Mouse (Mus musculus): ENCODE data around the gene Arhgap42. TPM values are rescaled to one million over a fixed set of nuclear protein-coding genes. Genes with fewer than 3 reads are reported as not detected.
A peak's percentile ranks its signal among the peaks of the same experiment; 100 is the strongest.

The Arhgap42 gene
- polyA plus RNA-seq, 1 experiment from 2014 or later, result 10.2 TPM

DNA sequence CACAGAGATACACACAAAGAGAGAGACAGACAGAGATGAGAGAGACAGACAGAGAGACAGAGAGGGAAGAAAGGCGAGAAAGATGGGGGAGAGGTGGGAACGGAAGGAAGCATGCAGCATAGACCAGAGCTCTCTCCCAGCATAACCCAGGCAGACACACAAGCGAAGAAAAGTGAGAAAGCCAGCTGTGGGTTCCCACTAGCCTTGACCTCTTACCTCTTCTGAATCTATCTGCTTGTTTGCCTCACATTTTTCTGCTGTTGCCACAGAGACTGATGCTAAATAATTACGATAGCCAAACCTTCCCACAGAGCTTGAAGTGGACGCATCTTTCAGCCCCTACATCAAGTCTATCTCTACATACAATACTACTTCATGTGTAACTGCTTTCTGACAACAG, 24.1 kb downstream of the Arhgap42 start:
- Histone ChIP-seq H3K36me3 (ENCODE audit: control insufficient read depth, insufficient read depth) (no peaks in the 10 kb centered on the region), H3K4me1 (ENCODE audit: control insufficient read depth, insufficient read depth, low read length) (peaks cover 4% of the 10 kb centered on the region), H3K9ac (ENCODE audit: low read length) (no peak overlapping the region), H3K27ac (ENCODE audit: low read length) (no peak overlapping the region), H3K4me3 (ENCODE audit: low read length) (no peak overlapping the region), H3K9me3 (replicated peaks; ENCODE audit: control insufficient read depth, low read length) (no peaks in the 10 kb centered on the region), H3K4me2 (ENCODE audit: low read depth, low read length) (no peak overlapping the region), H3K27me3 (ENCODE audit: control insufficient read depth, insufficient read depth, low read length) (peaks cover 4% of the 10 kb centered on the region)
- no peak for ATAC-seq (replicated peaks; ENCODE audit: extremely low read depth, insufficient read depth, low FRiP score)
- WGBS, result 83% methylated on average over 5 of the region's 5 CpGs

DNA sequence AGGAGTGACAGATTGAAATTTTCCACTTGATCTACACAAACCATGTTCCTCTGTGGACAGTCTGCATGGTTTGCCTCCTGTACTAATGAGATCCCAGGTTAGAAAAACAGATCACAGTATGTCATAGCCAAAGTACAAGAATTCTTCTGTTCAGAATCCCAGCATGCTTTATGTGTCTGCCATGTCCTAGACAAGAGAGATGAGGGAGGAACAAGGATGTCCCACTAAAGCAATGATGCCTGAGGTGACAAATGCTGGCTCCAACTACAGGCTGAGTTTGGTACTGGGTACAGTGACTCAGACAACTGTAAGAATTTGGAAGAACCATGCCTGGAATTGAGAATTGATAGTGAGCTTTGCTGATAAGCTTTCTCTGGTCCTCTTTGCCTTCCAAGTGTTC, 24.6 kb downstream of the Arhgap42 start:
- Histone ChIP-seq H3K4me1 (ENCODE audit: control insufficient read depth, insufficient read depth, low read length) (peaks cover 4% of the 10 kb centered on the region), H3K27me3 (ENCODE audit: control insufficient read depth, insufficient read depth, low read length) (0 out of 2 replicates have a peak, but pooled peaks cover 3% of the 10 kb centered on the region)

DNA sequence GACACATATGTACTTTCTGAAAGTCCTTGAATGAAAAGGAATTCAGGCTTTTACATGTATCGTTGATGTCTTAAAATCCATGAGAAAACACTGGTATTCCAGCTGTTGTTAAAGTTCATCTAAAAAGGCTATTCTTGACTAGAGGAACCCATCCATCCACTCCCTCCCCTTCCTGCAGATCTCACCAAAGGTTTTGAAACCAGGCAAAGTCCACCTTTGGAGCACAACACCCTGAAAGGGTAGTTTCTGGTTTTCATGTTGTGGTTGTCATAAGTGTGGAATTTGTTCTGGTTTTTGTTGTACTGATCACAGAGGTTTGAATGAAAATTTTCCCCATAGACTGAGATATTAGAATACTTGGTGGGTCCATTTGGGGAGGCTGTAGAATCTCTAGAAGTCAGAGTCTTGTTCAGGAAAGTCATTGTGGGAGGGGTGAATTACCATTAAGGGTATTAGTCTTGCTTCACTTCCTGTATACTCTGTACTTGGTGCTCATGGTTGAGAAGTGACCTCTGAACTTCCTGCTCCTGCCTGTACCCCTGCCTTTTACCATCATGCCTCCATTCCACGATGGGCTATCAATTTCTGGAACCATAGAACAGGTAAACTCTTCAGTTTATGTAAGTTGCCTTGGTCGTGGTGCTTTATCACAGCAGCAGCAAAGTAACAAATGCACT, 27.4 kb downstream of the Arhgap42 start:
- WGBS, result 82% methylated on average over 3 of the region's 3 CpGs
- no peaks in the 10 kb centered on the region for H3K4me1 ChIP-seq (ENCODE audit: control insufficient read depth, insufficient read depth, low read length)
- H3K9me3 ChIP-seq (replicated peaks; ENCODE audit: control insufficient read depth, low read length), result no peaks in the 10 kb centered on the region
- no peak for ATAC-seq (replicated peaks; ENCODE audit: extremely low read depth, insufficient read depth, low FRiP score)
- H3K36me3 ChIP-seq (ENCODE audit: control insufficient read depth, insufficient read depth), result no peaks in the 10 kb centered on the region
- H3K27me3 ChIP-seq (ENCODE audit: control insufficient read depth, insufficient read depth, low read length), result 0 out of 2 replicates have a peak, but pooled peaks cover 3% of the 10 kb centered on the region
- no peak overlapping the region for H3K9ac ChIP-seq (ENCODE audit: low read length)
- no peak overlapping the region for H3K27ac ChIP-seq (ENCODE audit: low read length)
- H3K4me3 ChIP-seq (ENCODE audit: low read length), result no peak overlapping the region
- no peak overlapping the region for H3K4me2 ChIP-seq (ENCODE audit: low read depth, low read length)

More for the DNA sequence above, 24.6 kb downstream of the Arhgap42 start:
- Histone ChIP-seq H3K27ac (ENCODE audit: low read length) (no peak overlapping the region), H3K4me3 (ENCODE audit: low read length) (no peak overlapping the region), H3K9me3 (replicated peaks; ENCODE audit: control insufficient read depth, low read length) (no peaks in the 10 kb centered on the region), H3K4me2 (ENCODE audit: low read depth, low read length) (no peak overlapping the region), H3K9ac (ENCODE audit: low read length) (no peak overlapping the region), H3K36me3 (ENCODE audit: control insufficient read depth, insufficient read depth) (no peaks in the 10 kb centered on the region)
- ATAC-seq (replicated peaks; ENCODE audit: extremely low read depth, insufficient read depth, low FRiP score), result no peak

GRCm38 (mm10) chr9:9210464-9210863, 28.4 kb downstream of the Arhgap42 start:
- H3K27me3 ChIP-seq (ENCODE audit: control insufficient read depth, insufficient read depth, low read length), result 0 out of 2 replicates have a peak, but pooled peaks cover 3% of the 10 kb centered on the region
- no peak overlapping the region for H3K27ac ChIP-seq (ENCODE audit: low read length)
- H3K36me3 ChIP-seq (ENCODE audit: control insufficient read depth, insufficient read depth), result no peaks in the 10 kb centered on the region
- H3K4me2 ChIP-seq (ENCODE audit: low read depth, low read length), result no peak overlapping the region
- H3K4me3 ChIP-seq (ENCODE audit: low read length), result no peak overlapping the region
- no peak for ATAC-seq (replicated peaks; ENCODE audit: extremely low read depth, insufficient read depth, low FRiP score)
- H3K4me1 ChIP-seq (ENCODE audit: control insufficient read depth, insufficient read depth, low read length), result no peaks in the 10 kb centered on the region
- no peak overlapping the region for H3K9ac ChIP-seq (ENCODE audit: low read length)
- 82% methylated on average over 2 of the region's 2 CpGs for WGBS
- H3K9me3 ChIP-seq (replicated peaks; ENCODE audit: control insufficient read depth, low read length), result no peaks in the 10 kb centered on the region

GRCm38 (mm10) chr9:9208205-9208604, 30.7 kb downstream of the Arhgap42 start:
- H3K4me2 ChIP-seq (ENCODE audit: low read depth, low read length), result no peak overlapping the region
- no peak overlapping the region for H3K27ac ChIP-seq (ENCODE audit: low read length)
- no peak for ATAC-seq (replicated peaks; ENCODE audit: extremely low read depth, insufficient read depth, low FRiP score)
- no peaks in the 10 kb centered on the region for H3K9me3 ChIP-seq (replicated peaks; ENCODE audit: control insufficient read depth, low read length)
- H3K27me3 ChIP-seq (ENCODE audit: control insufficient read depth, insufficient read depth, low read length), result no peaks in the 10 kb centered on the region
- no peak overlapping the region for H3K9ac ChIP-seq (ENCODE audit: low read length)
- H3K36me3 ChIP-seq (ENCODE audit: control insufficient read depth, insufficient read depth), result no peaks in the 10 kb centered on the region
- no peaks in the 10 kb centered on the region for H3K4me1 ChIP-seq (ENCODE audit: control insufficient read depth, insufficient read depth, low read length)
- no peak overlapping the region for H3K4me3 ChIP-seq (ENCODE audit: low read length)

DNA sequence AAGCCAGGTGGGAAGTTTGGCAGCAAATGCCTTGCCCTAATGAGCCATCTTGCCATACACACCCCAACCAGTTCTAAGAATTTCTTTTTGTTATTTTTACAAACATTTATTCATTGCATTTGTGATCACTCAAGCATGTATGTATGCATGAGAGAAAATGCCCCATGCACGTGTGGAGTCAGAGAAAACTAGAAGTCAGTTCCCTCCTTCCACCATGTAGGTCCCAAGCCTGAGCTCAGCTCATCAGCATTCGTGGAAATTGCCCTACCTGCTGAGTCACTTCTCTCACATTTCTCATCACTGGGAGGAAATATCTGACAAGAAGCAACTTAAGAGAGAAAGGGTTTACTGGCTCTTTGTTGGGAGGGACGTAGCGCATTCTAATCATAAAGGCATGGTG, 31.6 kb downstream of the Arhgap42 start:
- Histone ChIP-seq H3K9ac (ENCODE audit: low read length) (no peak overlapping the region), H3K4me1 (ENCODE audit: control insufficient read depth, insufficient read depth, low read length) (no peaks in the 10 kb centered on the region), H3K4me2 (ENCODE audit: low read depth, low read length) (no peak overlapping the region), H3K27ac (ENCODE audit: low read length) (no peak overlapping the region), H3K4me3 (ENCODE audit: low read length) (no peak overlapping the region), H3K9me3 (replicated peaks; ENCODE audit: control insufficient read depth, low read length) (no peaks in the 10 kb centered on the region), H3K36me3 (ENCODE audit: control insufficient read depth, insufficient read depth) (no peaks in the 10 kb centered on the region), H3K27me3 (ENCODE audit: control insufficient read depth, insufficient read depth, low read length) (no peaks in the 10 kb centered on the region)
- 64% methylated on average over 4 of the region's 4 CpGs for WGBS
- ATAC-seq (replicated peaks; ENCODE audit: extremely low read depth, insufficient read depth, low FRiP score), result no peak

GRCm38 (mm10) chr9:9200827-9201388, 38.0 kb downstream of the Arhgap42 start:
- Histone ChIP-seq H3K4me1 (ENCODE audit: control insufficient read depth, insufficient read depth, low read length) (peaks cover 5% of the 10 kb centered on the region; the same call in 1 of the 2 replicates), H3K4me3 (ENCODE audit: low read length) (no peak overlapping the region), H3K27ac (ENCODE audit: low read length) (no peak overlapping the region), H3K9ac (ENCODE audit: low read length) (no peak overlapping the region), H3K4me2 (ENCODE audit: low read depth, low read length) (no peak overlapping the region), H3K36me3 (ENCODE audit: control insufficient read depth, insufficient read depth) (no peaks in the 10 kb centered on the region), H3K9me3 (replicated peaks; ENCODE audit: control insufficient read depth, low read length) (no peaks in the 10 kb centered on the region), H3K27me3 (ENCODE audit: control insufficient read depth, insufficient read depth, low read length) (no peaks in the 10 kb centered on the region)
- 49% methylated on average over 8 of the region's 8 CpGs for WGBS
- ATAC-seq (replicated peaks; ENCODE audit: extremely low read depth, insufficient read depth, low FRiP score), result 0 out of 2 replicates have a peak, but pooled peaks have one; percentile 18

DNA sequence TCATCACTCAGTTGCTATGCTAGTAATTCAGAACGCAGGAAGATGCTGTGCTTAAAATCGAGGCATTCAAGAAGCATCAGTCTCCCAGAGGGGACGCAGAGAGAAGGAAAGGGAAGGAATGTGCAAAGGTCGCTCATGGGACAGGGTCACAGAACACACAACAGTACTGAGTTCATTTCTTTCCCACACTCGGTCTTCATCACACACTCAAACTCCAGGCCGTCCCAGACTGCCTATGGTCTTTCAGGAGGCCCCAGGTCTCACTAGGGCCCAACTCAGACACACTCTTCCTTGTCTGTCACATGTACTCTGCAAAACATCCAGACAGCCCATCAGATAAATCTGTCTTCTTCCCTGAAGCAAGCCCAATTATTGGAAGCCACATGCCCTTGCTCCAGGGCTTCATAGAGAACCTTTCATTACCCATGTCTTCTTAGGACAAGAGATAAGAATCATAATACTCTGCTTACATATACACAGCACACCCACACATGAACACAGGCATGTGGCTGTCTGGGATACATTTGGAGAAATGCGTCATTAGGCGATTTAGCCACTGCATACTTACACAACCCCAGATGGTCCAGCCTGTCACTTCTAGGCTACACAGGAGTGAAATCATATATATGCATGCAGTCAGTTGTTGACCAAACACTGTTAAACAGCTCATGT, 39.6 kb downstream of the Arhgap42 start:
- ATAC-seq (replicated peaks; ENCODE audit: extremely low read depth, insufficient read depth, low FRiP score), result no peak
- H3K27ac ChIP-seq (ENCODE audit: low read length), result no peak overlapping the region
- H3K9ac ChIP-seq (ENCODE audit: low read length), result no peak overlapping the region
- H3K27me3 ChIP-seq (ENCODE audit: control insufficient read depth, insufficient read depth, low read length), result no peaks in the 10 kb centered on the region
- no peaks in the 10 kb centered on the region for H3K9me3 ChIP-seq (replicated peaks; ENCODE audit: control insufficient read depth, low read length)
- no peaks in the 10 kb centered on the region for H3K36me3 ChIP-seq (ENCODE audit: control insufficient read depth, insufficient read depth)
- H3K4me2 ChIP-seq (ENCODE audit: low read depth, low read length), result no peak overlapping the region
- peaks cover 5% of the 10 kb centered on the region; the same call in 1 of the 2 replicates for H3K4me1 ChIP-seq (ENCODE audit: control insufficient read depth, insufficient read depth, low read length)
- 53% methylated on average over 8 of the region's 8 CpGs for WGBS
- no peak overlapping the region for H3K4me3 ChIP-seq (ENCODE audit: low read length)

- Histone ChIP-seq H3K36me3 (ENCODE audit: control insufficient read depth, insufficient read depth) (no peaks in the 10 kb centered on the region), H3K27ac (ENCODE audit: low read length) (no peak overlapping the region), H3K4me1 (ENCODE audit: control insufficient read depth, insufficient read depth, low read length) (peaks cover 5% of the 10 kb centered on the region; the same call in 1 of the 2 replicates), H3K9me3 (replicated peaks; ENCODE audit: control insufficient read depth, low read length) (no peaks in the 10 kb centered on the region), H3K9ac (ENCODE audit: low read length) (no peak overlapping the region), H3K4me3 (ENCODE audit: low read length) (no peak overlapping the region), H3K4me2 (ENCODE audit: low read depth, low read length) (no peak overlapping the region), H3K27me3 (ENCODE audit: control insufficient read depth, insufficient read depth, low read length) (no peaks in the 10 kb centered on the region)
- ATAC-seq (replicated peaks; ENCODE audit: extremely low read depth, insufficient read depth, low FRiP score), result no peak
- WGBS, result 47% methylated on average over 3 of the region's 3 CpGs
These were observed 40.3 kb downstream of the Arhgap42 start for GRCm38 (mm10) chr9:9198645-9199044.
